Mouse (Mus musculus): ENCODE results near the gene Sema7a. TPM values are rescaled to one million over a fixed set of nuclear protein-coding genes. Genes with fewer than 3 reads are reported as not detected.

Gene Sema7a
- polyA plus RNA-seq, 1 experiment = 16.0 TPM

DNA sequence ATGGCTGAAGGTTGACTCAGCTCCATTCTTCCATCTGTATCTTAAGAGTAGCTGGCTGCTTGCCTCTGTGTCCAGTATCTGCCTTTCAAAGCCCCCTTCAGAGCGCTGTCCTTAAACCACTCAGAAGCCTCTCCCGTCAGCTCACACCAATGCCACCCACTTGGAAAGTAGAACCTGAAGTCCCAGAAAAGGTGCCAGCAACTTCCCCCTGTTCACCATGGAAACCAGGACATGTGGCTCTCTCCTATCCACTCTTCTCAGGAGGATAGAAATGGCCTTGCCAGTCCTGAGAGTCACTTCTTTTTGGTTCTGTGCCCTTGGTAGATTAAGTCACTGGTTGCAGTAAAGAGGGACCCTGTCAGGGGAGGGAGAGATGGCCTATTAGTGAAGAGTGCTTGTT, 58.8 kb downstream of the Sema7a start:
- WGBS = 69% methylated on average over 2 of the region's 2 CpGs
- no peak for DNase-seq (ENCODE audit: low read depth, low spot score)

DNA sequence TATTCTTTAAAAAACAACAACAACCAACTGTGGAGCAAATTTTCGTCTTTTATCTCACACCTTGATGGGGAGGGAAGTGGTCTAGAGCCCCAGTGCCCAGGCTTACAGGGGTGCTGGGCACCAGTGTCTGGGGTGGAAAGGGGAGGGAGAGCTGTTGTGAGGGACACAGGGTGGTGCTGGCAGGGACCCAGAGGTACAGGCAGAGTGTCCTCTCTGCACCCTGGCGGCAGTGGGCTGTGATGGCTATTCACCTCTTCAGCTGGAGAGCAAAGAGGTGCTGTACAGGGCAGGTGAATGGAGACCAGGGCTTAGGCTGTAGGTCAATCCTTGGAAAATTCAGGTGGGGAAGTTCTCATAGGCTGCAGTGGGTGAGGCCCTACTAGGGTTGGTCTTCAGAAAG, 59.8 kb downstream of the Sema7a start:
- no peak for DNase-seq (ENCODE audit: low read depth, low spot score)
- 23% methylated on average over 2 of the region's 2 CpGs for WGBS

DNA sequence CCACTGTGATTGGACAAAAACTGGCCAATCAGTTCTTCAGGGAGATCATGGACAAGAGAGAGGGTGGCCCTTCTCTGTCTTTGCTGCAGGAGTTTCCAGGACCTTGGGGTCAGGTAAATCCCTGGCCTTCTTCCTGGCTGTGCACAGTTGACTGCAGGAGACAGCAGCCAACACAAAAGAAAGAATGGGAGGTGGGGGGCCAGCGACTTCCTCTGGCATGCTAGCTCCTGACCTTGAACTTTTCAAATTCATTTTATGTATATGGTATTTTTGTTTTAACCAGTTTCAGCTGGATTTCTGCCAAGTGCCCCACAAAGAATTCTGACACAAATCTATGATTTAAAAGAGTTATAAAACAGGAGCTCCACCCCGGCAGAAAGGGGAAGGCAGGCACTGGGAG, 63.4 kb downstream of the Sema7a start:
- no peak for DNase-seq (ENCODE audit: low read depth, low spot score)
- 5% methylated on average over 2 of the region's 2 CpGs for WGBS

DNA sequence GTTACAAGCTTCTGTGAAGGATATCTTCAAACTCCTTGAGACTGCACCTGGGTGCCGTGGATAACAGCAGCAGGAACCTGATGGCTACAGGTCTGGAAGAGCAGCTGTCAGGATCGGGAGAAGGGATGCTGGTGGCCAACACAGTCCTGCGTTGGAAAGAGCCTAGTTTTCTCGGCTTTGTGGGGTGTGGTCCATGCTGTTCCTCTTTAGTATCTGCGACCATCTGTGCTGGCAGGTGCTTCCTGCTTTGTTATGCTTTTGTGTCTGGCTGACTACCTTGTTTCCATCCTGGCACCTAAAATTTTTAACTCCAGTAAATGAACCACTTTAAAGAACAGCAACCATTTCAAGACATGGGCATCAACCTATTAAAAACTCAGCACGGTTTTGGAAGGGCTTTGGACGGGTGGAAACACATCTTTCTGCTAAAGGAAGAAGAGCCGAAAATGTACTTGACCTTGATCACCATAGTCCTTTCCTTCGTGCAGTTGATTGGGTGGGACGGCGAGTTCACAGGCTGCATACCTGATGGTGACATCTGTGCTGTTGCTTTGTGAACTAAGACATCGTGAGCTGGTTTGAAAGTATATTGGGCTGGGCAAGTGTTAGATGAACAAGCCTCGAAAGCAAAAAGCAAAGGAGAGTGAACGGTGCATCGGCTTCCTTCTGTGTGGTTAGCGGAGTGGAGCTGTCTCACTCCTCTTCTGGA, 66.0 kb downstream of the Sema7a start, which contains the start of gene Cyp11a1:
TSS of gene Cyp11a1 (plus strand) at position 659 of the 709 bp plus-strand sequence.
- DNase-seq (ENCODE audit: low read depth, low spot score) = no peak
- 79% methylated on average over 16 of the region's 16 CpGs for WGBS

DNA sequence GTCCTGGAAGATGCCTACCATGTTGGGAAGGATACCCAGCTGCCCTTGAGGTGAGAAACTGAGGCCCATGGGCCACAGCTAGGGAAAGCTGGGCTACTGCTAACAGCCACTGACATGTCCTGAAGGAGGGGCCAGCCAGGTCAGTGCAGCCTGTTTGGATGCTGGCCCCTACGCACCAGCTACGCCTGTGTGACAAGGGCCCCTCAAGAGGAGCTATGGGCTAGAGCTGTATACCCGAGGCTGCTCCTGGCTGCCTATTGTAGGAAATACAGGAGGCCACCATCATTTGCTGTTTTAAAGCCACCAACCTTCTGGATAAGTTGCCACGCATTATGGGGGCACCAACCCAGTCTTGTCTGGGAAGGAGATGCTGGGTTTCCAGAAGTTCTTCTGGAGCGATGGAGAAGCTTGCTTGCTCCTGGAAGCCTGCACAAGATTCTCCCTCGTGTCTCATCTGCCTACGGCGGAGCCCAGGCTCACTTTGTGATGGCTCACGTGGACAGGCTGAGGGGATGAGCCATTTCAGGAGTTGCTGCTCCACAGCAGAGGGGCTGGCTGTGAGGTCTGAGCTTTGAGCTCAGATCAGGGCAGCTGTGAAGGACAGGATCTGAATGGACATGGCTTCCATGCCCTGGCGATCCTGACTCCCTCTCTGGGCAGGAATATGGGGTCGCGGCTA, 68.6 kb downstream of the Sema7a start:
- 83% methylated on average over 12 of the region's 12 CpGs for WGBS
- DNase-seq (ENCODE audit: low read depth, low spot score) = no peak

DNA sequence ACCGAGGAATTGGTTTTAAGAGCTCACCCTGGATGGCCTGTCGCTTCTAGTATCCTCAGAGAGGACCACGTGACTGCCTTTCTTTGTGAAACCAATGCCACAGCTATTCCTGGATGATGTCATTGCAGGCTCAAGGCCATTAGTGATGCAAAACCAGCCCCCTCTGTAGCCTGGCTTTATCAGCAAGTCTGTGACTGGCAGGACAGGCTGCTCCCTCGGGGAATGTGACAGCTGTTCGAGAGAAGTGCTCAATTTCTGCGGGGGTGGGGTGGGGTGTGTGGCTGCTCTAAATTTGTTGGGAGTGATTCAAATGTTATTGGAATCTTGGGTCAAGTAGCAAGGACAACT, 69.1 kb downstream of the Sema7a start:
- WGBS = 29% methylated on average over 6 of the region's 6 CpGs
- DNase-seq (ENCODE audit: low read depth, low spot score) = no peak

DNA sequence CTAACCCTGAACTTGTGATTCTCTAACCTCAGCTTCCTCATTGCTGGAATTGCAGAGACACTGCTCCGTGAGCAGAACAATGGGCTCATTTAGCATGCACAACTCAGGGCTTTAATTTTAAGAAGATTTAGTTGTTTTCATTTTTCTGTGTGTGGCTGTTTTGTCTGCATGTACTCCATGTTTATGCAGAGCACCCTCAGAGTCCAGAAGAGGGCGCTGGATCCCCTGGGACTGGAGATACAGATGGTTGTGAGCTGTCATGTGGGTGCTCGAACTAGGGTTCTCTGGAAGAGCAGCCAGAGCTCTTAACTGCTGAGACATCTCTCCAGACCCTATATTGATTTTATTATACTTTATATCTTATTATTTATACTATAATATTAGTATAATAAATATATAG, 69.7 kb downstream of the Sema7a start:
- no peak for DNase-seq (ENCODE audit: low read depth, low spot score)
- 70% methylated on average over 3 of the region's 3 CpGs for WGBS

DNA sequence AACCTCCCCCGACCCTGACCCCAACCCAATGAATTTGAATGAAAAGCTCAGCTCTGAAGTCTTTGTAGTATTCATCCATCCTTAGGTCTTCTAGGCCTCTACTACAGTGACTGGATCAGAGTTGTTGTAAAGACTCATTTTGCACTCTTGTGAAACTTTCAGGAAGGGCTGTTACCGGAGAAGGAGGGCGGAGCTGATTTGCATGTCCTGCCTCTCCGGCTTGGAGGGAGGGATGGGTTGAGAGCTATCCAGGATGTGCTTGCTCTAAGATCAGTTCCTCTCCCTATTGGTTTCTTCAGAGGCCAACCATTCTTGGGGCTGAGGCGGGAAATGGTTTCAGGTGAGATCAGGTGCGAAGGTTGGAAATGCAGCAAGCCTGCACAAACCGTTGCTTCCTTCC, 71.1 kb downstream of the Sema7a start:
- no peak for DNase-seq (ENCODE audit: low read depth, low spot score)
- WGBS = 32% methylated on average over 7 of the region's 7 CpGs

DNA sequence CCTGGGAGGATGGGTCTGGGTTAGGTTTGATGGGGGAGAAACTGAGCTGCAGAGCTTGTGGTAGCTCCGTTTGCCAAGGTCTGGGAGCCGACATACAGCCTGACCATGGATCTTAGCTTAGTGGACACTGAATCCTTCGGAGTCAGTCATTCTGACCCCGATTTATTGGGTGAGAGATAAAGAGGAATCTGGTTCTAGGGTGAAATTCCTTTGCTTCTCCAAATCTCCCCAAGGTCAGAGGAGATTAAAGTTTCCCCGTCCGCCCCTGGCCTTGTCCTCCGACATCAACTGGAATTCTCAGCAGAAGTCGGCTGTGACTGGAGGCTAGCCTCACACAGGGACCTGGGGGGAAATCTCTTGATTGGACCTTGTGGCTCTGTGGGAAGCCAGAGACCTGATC, 71.6 kb downstream of the Sema7a start:
- no peak for DNase-seq (ENCODE audit: low read depth, low spot score)
- WGBS = 82% methylated on average over 8 of the region's 8 CpGs

Other genes starting within 250 kb of the Sema7a start
- 10.1 and 11.6 TPM in 2 replicates for gene Edc3, start 231.6 kb upstream of the Sema7a start, polyA plus RNA-seq (2012; rRNA removed)
- 84.3 and 90.5 TPM in 2 replicates for gene Clk3, start 174.3 kb upstream of the Sema7a start, polyA plus RNA-seq (2012; rRNA removed)
- 6.5 and 10.4 TPM in 2 replicates for gene Arid3b, start 103.3 kb upstream of the Sema7a start, polyA plus RNA-seq (2012; rRNA removed)
- gene Ubl7, start 29.1 kb upstream of the Sema7a start, polyA plus RNA-seq (2012; rRNA removed) = 84.7 and 93.7 TPM in 2 replicates
- 0.07 and 0.51 TPM in 2 replicates for gene Cyp11a1, start 66.3 kb downstream of the Sema7a start, polyA plus RNA-seq (2012; rRNA removed)
- 2.9 and 5.8 TPM in 2 replicates for gene Stra6, start 123.7 kb downstream of the Sema7a start, polyA plus RNA-seq (2012; rRNA removed)
- 0.06 and 0.36 TPM in 2 replicates for gene Ccdc33, start 178.7 kb downstream of the Sema7a start, polyA plus RNA-seq (2012; rRNA removed)